Mouse (Mus musculus): Measurements from ENCODE around the gene Pde8a.

Gene Pde8a

DNA sequence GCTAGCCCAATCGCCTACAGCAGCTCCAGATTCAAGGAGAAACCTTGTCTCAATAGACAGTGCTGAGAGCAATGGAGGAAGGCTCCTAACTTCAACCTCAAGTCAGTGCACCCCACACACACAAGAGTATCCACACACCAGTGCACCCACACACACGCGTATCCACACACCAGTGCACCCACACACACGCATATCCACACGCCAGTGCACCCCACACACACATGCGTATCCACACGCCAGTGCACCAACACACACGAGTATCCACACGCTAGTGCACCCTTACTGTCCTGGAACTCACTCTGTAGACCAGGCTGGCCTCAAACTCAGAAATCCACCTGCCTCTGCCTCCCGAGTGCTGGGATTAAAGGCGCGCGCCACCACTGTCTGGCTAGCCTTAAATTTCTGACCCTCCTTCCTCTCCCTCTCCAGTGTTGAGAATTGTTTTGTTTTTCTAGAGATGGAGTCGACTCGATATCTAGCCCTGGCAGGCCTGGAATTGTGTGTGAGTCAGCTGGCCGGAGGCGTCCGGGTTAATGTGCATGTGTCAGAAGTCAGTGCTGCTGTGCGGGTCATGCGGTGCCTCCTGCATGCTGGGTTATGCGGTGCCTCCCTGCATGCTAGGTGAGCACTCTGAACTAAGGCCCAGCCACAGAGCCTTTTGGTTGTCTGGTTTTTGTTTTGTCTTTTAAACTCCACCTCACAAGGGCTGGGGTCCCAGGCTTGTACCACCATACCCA is 124.6 kb downstream of the Pde8a start:
- ChIA-PET CTCF (interaction anchor here in 3 of 4 experiments (1.1 to 3.6 kb wide), 7 partner anchors 171 to 481 kb away, joined by 3 to 19 read pairs (median 5); partner anchors contain the start of gene Zscan2 (in 1 of the 3)), POLR2A (interaction anchor here in 3 of 4 experiments (0.5 to 10.7 kb wide), 27 partner anchors 6 to 448 kb away, joined by 3 to 190 read pairs (median 4); partner anchors contain the start of genes Pde8a (in 2 of the 3) and Ap3b2 (in 1 of the 3))

DNA sequence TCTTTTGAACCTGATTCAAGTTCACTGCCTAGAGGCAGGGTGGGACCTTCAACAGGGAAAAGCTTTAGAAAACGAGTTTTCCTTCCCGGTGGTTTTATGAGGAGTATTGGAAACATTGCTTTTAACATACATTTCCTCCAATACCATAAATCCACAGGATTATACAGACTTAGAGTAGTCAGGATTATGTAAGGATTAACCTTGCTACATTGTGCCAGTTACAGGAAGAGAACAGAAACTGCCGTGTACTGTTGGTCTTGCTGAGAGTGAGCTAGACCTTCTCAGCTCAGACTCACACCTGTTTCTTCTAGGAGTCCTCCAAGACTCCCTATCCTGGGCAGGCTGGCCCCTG is 125.1 kb downstream of the Pde8a start:
- CTCF ChIA-PET = interaction anchor here in 3 of 4 experiments (0.8 to 3.6 kb wide), 12 partner anchors 8 to 481 kb away, joined by 3 to 19 read pairs (median 5); partner anchors contain the start of gene Zscan2 (in 1 of the 3)
- POLR2A ChIA-PET = interaction anchor here (0.7 to 10.7 kb wide), 36 partner anchors 7 to 450 kb away, joined by 3 to 190 read pairs (median 4); partner anchors contain the start of genes Pde8a (in 2 of the 4), Ap3b2 (in 1 of the 4) and Whamm (in 1 of the 4)

DNA sequence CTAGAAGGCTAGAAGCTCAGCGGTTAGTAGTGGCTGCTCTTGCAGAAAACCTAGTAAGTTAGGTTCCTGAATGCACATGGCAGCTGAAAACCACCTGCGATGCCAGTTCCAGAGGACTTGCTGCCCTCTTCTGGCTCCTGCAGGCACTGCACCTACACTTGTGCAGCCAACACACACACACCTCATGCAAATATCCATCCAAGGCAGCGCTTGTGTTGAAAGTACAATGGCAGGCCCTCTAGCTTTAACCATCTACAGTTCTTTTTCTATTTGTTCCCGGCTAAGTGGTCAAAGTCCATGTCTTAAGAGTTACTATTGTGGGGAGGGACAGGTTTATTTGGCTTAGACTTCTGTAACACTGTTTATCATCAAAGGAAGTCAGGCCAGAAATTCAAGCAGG is 126.4 kb downstream of the Pde8a start:
- ChIA-PET POLR2A (interaction anchor here (0.6 to 10.7 kb wide), 43 partner anchors 8 to 507 kb away, joined by 3 to 190 read pairs (median 4); partner anchors contain the start of genes Pde8a (in 2 of the 4) and Whamm (in 1 of the 4)), CTCF (interaction anchor here (0.6 to 3.6 kb wide), 15 partner anchors 9 to 610 kb away, joined by 3 to 19 read pairs (median 5); no protein-coding TSS in a partner anchor)

- CTCF ChIA-PET = interaction anchor here in 3 of 4 experiments (0.6 to 1.9 kb wide), 11 partner anchors 8 to 595 kb away, joined by 3 to 6 read pairs (median 3); partner anchors contain the start of gene Ap3b2 (in 1 of the 3)
- POLR2A ChIA-PET = interaction anchor here (0.6 to 10.7 kb wide), 61 partner anchors 9 to 783 kb away, joined by 3 to 190 read pairs (median 4); partner anchors contain the start of genes Pde8a (in 2 of the 4), Ramac (in 2 of the 4), Whamm (in 1 of the 4) and Zscan2 (in 1 of the 4)
These were observed 128.2 kb downstream of the Pde8a start for GRCm38 (mm10) chr7:81341563-81341962.

GRCm38 (mm10) chr7:81342356-81343094 is 129.1 kb downstream of the Pde8a start:
- ChIA-PET POLR2A (interaction anchor here in 3 of 4 experiments (0.6 to 10.7 kb wide), 66 partner anchors 8 to 485 kb away, joined by 3 to 190 read pairs (median 5); partner anchors contain the start of genes Pde8a (in 2 of the 3), Ramac (in 2 of the 3), Whamm (in 2 of the 3) and Alpk3 (in 1 of the 3)), CTCF (interaction anchor here in 3 of 4 experiments (0.5 to 1.9 kb wide), 8 partner anchors 9 to 596 kb away, joined by 3 to 6 read pairs (median 4); partner anchors contain the start of gene Ap3b2 (in 1 of the 3))

- CTCF ChIA-PET = interaction anchor here in 3 of 4 experiments (0.6 to 1.9 kb wide), 7 partner anchors 10 to 468 kb away, joined by 3 to 4 read pairs (median 4); partner anchors contain the start of gene Whamm (in 1 of the 3)
- POLR2A ChIA-PET = interaction anchor here (0.6 to 10.7 kb wide), 104 partner anchors 7 to 832 kb away, joined by 3 to 190 read pairs (median 5); partner anchors contain the start of genes Alpk3 (in 2 of the 4), Ap3b2 (in 2 of the 4), Nmb (in 2 of the 4) and Pde8a (in 2 of the 4)
These were observed 129.9 kb downstream of the Pde8a start for GRCm38 (mm10) chr7:81343316-81343715.

GRCm38 (mm10) chr7:81343831-81344230 is 130.4 kb downstream of the Pde8a start:
- ChIA-PET POLR2A (interaction anchor here (0.5 to 10.7 kb wide), 114 partner anchors 8 to 832 kb away, joined by 3 to 190 read pairs (median 5); partner anchors contain the start of genes Alpk3 (in 2 of the 4), Ap3b2 (in 2 of the 4), Nmb (in 2 of the 4) and Pde8a (in 2 of the 4)), CTCF (interaction anchor here in 3 of 4 experiments (0.6 to 1.5 kb wide), 4 partner anchors 39 to 468 kb away, joined by 3 to 4 read pairs (median 4); partner anchors contain the start of gene Whamm (in 1 of the 3))

GRCm38 (mm10) chr7:81344544-81345446 is 131.4 kb downstream of the Pde8a start, which contains the start of gene Rps17:
Rps17 (minus strand) TSS chr7:81345254.
- ChIA-PET CTCF (interaction anchor here (0.6 to 1.6 kb wide), 12 partner anchors 9 to 469 kb away, joined by 3 to 8 read pairs (median 4); partner anchors contain the start of genes Cpeb1 (in 1 of the 4) and Whamm (in 1 of the 4)), POLR2A (interaction anchor here (0.5 to 10.7 kb wide), 155 partner anchors 8 to 566 kb away, joined by 3 to 190 read pairs (median 4); partner anchors contain the start of genes Ap3b2 (in 3 of the 4), Cpeb1 (in 3 of the 4), Whamm (in 3 of the 4) and Pde8a (in 2 of the 4))

DNA sequence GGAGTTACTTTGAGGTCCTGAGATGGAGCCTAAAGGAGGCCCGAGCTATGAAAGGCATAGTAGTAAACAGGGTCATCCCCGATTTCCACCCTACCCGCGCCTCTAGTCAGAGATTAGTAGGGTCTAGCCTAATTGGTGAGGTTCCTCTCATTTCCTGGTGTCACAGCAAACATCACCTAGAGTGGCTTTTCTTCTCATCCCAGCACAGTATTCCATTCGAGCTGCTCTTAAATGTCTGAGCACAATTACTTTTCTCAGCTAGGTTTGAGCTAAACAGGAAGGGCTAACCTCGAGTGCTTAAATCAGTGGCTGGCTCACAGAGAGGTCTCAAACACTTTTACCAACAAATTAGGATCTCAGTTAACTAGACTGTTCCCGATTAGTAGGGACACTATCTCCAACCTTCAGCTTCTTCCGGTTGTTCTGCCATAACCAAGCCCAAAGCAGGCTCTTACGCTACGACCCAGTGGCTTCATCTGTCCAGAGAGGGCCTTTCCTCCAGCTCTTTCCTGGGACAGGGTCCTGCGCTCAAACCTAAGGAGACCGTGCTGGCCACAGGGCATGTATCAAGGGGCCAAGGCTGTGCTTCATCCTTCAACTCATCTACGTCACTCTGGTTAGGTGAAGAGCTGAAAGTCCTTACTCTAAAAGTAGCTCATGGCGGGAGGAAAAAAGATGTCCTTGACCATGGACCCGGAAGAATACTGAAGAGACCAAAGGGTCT is 132.2 kb downstream of the Pde8a start:
- ChIA-PET CTCF (interaction anchor here (0.6 to 1.6 kb wide), 14 partner anchors 10 to 1126 kb away, joined by 3 to 8 read pairs (median 4); partner anchors contain the start of genes Cpeb1 (in 1 of the 4) and Whamm (in 1 of the 4)), POLR2A (interaction anchor here (0.5 to 10.7 kb wide), 117 partner anchors 7 to 542 kb away, joined by 3 to 190 read pairs (median 4); partner anchors contain the start of genes Ap3b2 (in 3 of the 4), Whamm (in 3 of the 4), Cpeb1 (in 2 of the 4) and Pde8a (in 2 of the 4))

DNA sequence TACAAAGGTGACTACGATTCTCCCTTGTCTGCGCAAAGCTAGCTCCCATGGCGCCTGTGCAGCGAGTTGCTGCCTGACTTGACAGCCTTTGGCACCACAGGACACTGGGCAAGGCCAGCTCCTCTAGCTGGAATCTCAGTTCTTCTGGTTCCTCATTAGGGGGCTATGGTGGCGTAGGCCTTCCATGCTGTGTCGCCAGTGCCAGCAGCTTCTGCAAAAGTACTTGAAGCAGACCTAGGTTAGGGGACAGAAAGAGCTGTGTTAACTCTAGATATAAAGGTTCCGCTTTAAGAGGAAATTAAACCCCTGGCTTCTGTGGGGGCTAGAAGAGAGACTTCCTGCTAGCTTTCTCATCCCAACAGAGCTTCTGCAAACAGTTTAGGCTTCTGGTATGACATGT is 134.8 kb downstream of the Pde8a start:
- POLR2A ChIA-PET = interaction anchor here in 2 of 4 experiments (0.8 to 10.7 kb wide), 5 partner anchors 9 to 488 kb away, joined by 3 to 190 read pairs (median 3); partner anchors contain the start of gene Zscan2 (in 1 of the 2)
- CTCF ChIA-PET = no interaction called here

DNA sequence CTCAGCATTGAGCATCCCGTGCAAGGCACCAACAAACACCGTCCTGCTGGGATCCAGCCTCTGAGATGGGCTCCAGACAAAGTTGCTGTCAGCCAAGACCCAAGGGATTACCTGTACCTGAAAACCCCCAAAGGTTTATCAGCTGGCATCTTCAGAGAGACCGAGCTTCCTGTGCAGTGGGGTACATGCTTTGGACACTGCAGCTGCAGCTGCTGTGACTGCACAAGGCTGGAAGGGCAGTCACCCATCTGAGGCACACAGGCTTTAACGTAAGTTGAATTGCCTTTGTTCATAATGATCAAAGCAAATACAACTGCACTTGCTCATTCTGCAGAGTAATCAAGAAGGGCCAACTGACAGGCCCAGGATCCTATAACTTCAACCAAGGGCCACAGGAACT is 138.4 kb downstream of the Pde8a start:
- CTCF ChIA-PET = no interaction called here
- POLR2A ChIA-PET = interaction anchor here in 1 of 4 experiments (0.7 kb wide), 1 partner anchor 189 kb away, joined by 3 read pairs; no protein-coding TSS in a partner anchor

DNA sequence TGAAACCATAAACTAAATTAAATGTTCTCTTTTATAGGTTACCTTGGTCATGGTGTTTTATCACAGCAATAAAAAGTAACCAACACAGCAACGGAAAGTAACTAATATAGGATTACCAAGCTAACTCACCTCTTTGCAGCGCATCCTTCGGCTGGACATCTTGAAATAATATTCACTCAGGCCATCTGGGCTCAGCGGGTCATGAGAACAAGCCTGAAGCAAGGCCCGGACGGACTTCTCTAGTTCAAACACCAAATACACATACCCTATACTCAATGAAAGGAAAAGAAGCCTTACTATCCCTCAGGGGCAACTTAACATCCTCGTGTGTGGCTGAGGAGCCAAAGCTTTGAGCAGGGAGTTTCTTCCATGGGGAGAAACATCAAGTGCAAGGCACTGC is 142.3 kb downstream of the Pde8a start:
- POLR2A ChIA-PET = interaction anchor here in 3 of 4 experiments (0.7 to 7.4 kb wide), 4 partner anchors 10 to 17 kb away, joined by 3 to 47 read pairs (median 4); partner anchors contain the start of gene Rps17 (in 2 of the 3)
- CTCF ChIA-PET = no interaction called here

- CTCF ChIA-PET = interaction anchor here in 1 of 4 experiments (0.7 kb wide), 1 partner anchor 47 kb away, joined by 3 read pairs; no protein-coding TSS in a partner anchor
- POLR2A ChIA-PET = interaction anchor here in 2 of 4 experiments (0.9 to 7.4 kb wide), 2 partner anchors 11 to 12 kb away, joined by 3 to 47 read pairs; partner anchors contain the start of gene Rps17 (in 1 of the 2)
These were observed 143.0 kb downstream of the Pde8a start for GRCm38 (mm10) chr7:81356360-81356759.

DNA sequence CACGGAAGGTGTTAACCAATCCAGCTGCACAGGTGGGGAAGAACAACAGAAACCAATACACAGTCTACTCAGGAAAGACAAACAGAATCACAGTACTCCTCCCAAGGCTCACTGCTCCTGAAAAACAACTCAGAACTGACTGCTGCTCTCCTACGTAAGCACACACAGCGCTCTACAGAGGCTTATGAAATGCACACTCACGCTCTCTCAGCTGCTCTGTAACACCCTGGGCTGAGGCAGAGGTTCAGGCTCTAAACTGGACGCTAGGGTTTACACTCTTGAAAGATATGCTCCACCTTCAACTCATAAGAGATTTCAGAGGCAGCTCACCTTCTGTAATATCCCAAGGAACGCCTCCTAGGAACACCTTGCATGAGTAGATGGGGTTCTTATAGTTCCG is 143.6 kb downstream of the Pde8a start:
- POLR2A ChIA-PET = interaction anchor here in 2 of 4 experiments (1.0 to 7.4 kb wide), 3 partner anchors 11 to 166 kb away, joined by 3 to 47 read pairs (median 5); partner anchors contain the start of gene Rps17 (in 2 of the 2)

GRCm38 (mm10) chr7:81367946-81368345 is 154.6 kb downstream of the Pde8a start:
- POLR2A ChIA-PET = interaction anchor here in 1 of 4 experiments (0.6 to 1.6 kb wide), 2 partner anchors 23 to 225 kb away, joined by 6 read pairs; partner anchors contain the start of gene Rps17

More for the DNA sequence above, 143.6 kb downstream of the Pde8a start:
- CTCF ChIA-PET = interaction anchor here in 1 of 4 experiments (0.7 kb wide), 1 partner anchor 47 kb away, joined by 3 read pairs; no protein-coding TSS in a partner anchor

More at GRCm38 (mm10) chr7:81367946-81368345, 154.6 kb downstream of the Pde8a start:
- CTCF ChIA-PET = no interaction called here

Data from embryonic stem cell, embryonic (primary cell).